Mouse (Mus musculus) MEL (cell line): ENCODE measurements around the gene Bcr.

Experiments used
- BHLHE40 ChIP-seq: IDR thresholded peaks from 2 replicates; pipeline ENCODE4 v1.6.1; 2012; ENCODE audit warnings: low read depth, mild to moderate bottlenecking, inconsistent platforms, low read length, improper control_type of control experiment, borderline replicate concordance
- CTCF ChIP-seq, 3 experiments: IDR thresholded peaks in 2 of 3; conservative IDR thresholded peaks in 1 of 3; 2 replicates each; pipeline ENCODE4 v1.5.1; 2011 to 2012; ENCODE audit warnings: low read length in 3 of 3, low read depth in 2 of 3, mild to moderate bottlenecking in 2 of 3, improper control_type of control experiment in 1 of 3, inconsistent platforms in 1 of 3, mixed read lengths in 1 of 3, moderate library complexity in 1 of 3; ENCODE audit not compliant: control insufficient read depth in 1 of 3, insufficient read depth in 1 of 3, poor library complexity in 1 of 3, severe bottlenecking in 1 of 3
- HCFC1 ChIP-seq: IDR thresholded peaks from 2 replicates; pipeline ENCODE4 v1.6.1; 2012; ENCODE audit warnings: low read depth, mild to moderate bottlenecking, inconsistent platforms, low read length, improper control_type of control experiment, moderate library complexity

- no peak for TF ChIP-seq CTCF (IDR thresholded peaks at IDR 0.05 in 2 of 3, conservative IDR thresholded peaks at IDR 0.05 in 1 of 3; ENCODE audit: control insufficient read depth in 1 of 3, insufficient read depth in 1 of 3, low read depth in 2 of 3, low read length in 3 of 3, poor library complexity in 1 of 3, severe bottlenecking in 1 of 3)
- TF ChIP-seq HCFC1 = no peak
- no peak for TF ChIP-seq BHLHE40
Observed at GRCm38 (mm10) chr10:75058761-75059395, 1.5 kb upstream of the Bcr start.
